Mouse (Mus musculus) large intestine, adult 2 months (tissue): ENCODE measurements around the gene AF067061. TPM values are rescaled to one million over a fixed set of nuclear protein-coding genes. Genes with fewer than 3 reads are reported as not detected.
"Not testable (repeated sequence)": the region's sequence is repeated elsewhere in the genome, so short reads cannot be mapped to it uniquely, and the experiment has no call there.

Source experiments
- DNase-seq: peaks from one replicate; pipeline ENCODE4 v3.0.0-alpha.2; 2012; ENCODE audit warnings: low read depth, low spot score
- WGBS: fragments of 180-500 bp; shearing (Covaris S2); methylation state at CpG from one replicate; pipeline ENCODE4 v1.1.7; 2018; 5-methylcytosine and 5-hydroxymethylcytosine counted together
- polyA plus RNA-seq: library from polyadenylated mRNA; depleted of rRNA; stranded (reverse); fragments of >200 nt; gene quantifications from 2 replicates; pipeline ENCODE4 v1.2.3, GENCODE M21; 2012; rRNA removed

AF067061 gene
- polyA plus RNA-seq, result not detected in 2 replicates

DNA sequence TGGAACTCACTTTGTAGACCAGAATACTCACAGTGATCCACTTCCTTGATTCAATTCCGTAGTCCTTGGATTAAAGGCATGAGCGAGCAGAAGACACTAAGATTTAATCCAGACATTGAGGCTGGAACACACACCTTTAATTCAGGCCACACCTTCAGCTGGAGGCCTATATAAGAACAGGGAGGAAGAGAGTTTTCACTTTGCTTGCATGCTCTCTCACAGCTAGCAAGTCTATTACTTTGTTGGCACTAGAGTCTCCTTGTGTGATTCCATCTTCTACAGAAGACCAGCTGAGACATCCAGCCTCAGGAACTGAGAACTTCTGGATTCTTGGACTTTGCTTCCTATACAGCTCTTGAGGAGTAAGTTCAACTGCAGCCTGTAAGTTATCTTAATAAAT is at the start of gene AF067061:
TSS of gene AF067061 (plus strand) at position 245 of the 400 bp plus-strand sequence.
- WGBS, result 85% methylated on average over 2 of the region's 2 CpGs
- not testable (repeated sequence) for DNase-seq

GRCm38 (mm10) chr13:120215847-120216246 is 47.1 kb upstream of the AF067061 start, which contains the start of gene Gm21762:
Gene Gm21762, minus strand, starts transcription at chr13:120215947.
- WGBS, result no CpG with 5 or more reads among the region's 2 CpGs
- not testable (repeated sequence) for DNase-seq

GRCm38 (mm10) chr13:120220922-120221321 is 42.0 kb upstream of the AF067061 start:
- DNase-seq, result not testable (repeated sequence)
- whole genome bisulfite sequencing, result 83% methylated on average over 5 of the region's 5 CpGs

GRCm38 (mm10) chr13:120223012-120223659 is 39.8 kb upstream of the AF067061 start:
- not testable (repeated sequence) for DNase-seq
- 94% methylated on average over 16 of the region's 25 CpGs for WGBS

- not testable (repeated sequence) for DNase-seq
- 95% methylated on average over 17 of the region's 17 CpGs for WGBS
Observed at GRCm38 (mm10) chr13:120231798-120232197, 31.1 kb upstream of the AF067061 start.

- not testable (repeated sequence) for DNase-seq
- 73% methylated on average over 13 of the region's 25 CpGs for WGBS
Observed at GRCm38 (mm10) chr13:120232447-120233049, 30.4 kb upstream of the AF067061 start.

- not testable (repeated sequence) for DNase-seq
Observed at GRCm38 (mm10) chr13:120238811-120239210, 24.1 kb upstream of the AF067061 start, which contains the start of gene Gm21731. Gene Gm21731, plus strand, starts transcription at chr13:120239111.

DNA sequence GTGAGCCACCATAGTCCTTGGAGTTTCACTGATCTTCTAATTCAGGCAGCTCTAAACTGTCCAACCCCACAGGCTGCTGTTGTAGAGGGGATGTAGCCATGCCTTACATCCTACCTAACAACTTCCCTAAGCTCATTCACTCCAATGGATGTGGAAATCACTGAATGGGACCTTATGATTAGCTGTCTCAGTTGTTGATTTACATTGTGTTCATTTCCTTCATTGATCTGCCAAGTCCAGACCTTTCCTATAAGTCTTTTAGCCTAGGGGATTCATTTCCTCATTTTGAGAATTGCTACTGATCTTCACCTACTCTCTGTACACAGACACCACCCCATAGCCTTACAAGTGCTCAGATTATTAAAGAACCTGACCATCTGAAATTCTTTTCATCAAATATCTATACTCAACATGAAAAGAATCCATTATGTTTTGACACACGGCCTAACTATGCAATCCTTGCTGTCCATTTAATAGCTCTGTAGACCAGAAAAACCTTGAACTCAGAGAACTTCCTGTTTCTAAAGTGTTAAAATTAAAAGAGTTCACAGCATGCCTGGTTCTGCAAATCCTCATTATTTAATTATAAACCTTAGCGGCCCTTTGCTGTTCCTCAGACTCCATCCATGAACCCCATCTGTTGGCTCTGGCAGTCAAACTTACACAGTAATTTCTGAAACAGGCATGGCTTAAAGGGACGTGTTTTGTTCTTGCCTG is 11.5 kb upstream of the AF067061 start:
- not testable (repeated sequence) for DNase-seq
- 67% methylated on average over 2 of the region's 3 CpGs for WGBS

DNA sequence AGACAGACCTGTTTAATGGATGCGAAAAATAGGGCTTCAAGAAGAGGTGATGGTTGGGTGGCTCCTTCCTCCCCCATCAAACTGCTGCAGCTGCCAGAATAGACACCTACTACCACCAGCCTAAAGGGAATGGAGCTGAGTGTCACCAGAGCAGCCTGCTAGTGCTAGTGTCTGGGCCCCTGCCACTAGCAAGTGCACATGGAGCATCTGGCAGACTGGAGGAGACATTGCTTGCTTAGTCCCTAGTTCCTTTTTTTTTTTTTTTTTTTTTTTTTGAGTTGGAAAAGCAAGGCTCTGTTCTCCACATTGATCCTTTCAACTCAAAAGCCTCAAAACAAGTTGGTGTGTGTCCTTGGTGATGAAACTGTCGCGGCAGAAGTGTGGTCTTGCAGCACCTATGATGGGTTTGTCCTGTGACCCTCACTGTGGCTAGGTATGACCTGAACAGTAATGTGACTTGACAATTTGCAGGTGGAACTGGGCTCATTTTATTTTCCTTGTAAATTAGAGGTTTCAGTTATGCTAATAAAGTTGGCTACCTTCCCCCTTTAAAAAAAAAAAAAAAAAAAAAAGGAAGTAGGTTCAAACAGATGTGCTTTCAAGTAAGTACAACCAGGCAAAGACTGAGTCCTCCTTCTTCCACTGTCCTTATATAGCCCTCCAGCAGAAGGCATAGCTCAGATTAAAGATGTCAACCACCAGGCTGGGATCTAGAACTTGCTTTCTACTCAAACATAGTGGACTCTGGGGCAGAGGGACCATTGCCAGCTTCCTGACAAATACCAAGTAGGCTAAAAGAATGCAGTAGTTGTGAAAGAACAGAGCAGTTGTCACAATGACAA is 3.9 kb upstream of the AF067061 start:
- 80% methylated on average over 3 of the region's 3 CpGs for WGBS
- not testable (repeated sequence) for DNase-seq

GRCm38 (mm10) chr13:120259718-120260117 is 3.2 kb upstream of the AF067061 start:
- DNase-seq, result not testable (repeated sequence)

DNA sequence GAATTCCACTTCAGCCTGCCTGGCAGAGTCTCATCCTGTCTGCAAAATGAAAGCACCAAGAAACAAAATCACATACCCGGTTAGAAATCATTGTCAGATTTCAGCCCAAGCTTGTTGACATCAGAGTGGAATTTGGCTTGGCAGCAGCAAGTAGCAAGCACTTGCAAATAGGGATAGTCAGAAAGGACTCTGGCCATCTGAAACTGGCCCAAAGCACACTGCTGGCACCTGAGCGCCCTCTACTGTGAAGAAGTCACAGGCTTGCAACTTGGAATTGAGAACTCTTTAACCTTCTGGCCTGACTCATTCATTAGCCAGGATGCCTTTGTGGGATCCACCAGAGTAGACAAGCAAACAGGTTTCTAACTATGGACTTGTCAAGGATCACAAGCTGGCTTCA is 14.9 kb downstream of the AF067061 start:
- DNase-seq, result not testable (repeated sequence)
- WGBS, result 24% methylated on average over 2 of the region's 2 CpGs

More at GRCm38 (mm10) chr13:120259718-120260117, 3.2 kb upstream of the AF067061 start:
- WGBS, result 50% methylated on average over 3 of the region's 3 CpGs

DNA sequence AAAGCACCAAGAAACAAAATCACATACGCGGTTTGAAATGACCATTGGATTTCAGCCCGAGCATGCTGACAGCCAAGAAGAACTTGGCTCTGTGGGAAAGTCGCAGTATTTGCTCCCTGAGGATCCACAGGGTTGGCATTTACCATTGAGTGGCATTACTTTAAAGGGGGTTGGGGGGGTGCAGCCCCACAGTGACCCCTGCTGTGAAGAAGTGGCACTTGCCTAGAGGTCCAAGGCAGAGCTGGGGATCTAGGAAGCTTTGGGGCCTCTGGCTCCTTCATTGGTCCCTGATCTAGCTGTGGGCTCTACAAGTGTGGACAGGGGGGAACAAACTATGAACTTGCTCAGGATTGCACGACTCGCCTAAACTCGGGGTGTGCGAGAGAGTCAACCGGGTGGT is 15.9 kb downstream of the AF067061 start:
- DNase-seq, result no peak
- WGBS, result 88% methylated on average over 9 of the region's 9 CpGs

GRCm38 (mm10) chr13:120299324-120299894 is 36.5 kb downstream of the AF067061 start:
- no peak for DNase-seq
- WGBS, result 30% methylated on average over 1 of the region's 1 CpGs

DNA sequence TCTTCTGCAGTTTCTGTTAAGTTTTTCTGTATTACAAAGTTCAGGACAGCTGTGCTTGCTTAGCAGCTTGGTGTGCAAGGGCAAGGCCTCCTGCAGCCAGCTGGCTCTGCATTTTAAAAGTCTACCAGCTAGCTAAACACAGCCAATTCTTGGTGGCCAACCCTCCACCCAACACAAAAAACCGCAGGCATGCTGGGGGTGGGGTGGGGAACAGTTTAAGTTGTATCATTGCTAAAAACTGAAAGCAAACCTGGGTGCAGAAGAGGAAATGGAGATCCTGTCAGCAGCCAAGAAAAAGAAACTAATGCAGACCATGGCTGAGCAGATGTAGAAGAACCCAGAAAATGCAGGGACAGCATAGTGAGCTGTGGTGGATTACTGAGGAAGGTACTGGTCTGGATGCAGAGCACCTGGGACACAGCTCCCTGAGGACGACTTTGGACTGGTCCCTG is 37.1 kb downstream of the AF067061 start, which contains the start of gene BC147527:
TSS of gene BC147527 (plus strand) at position 402 of the 452 bp plus-strand sequence.
- WGBS, result 22% methylated on average over 2 of the region's 2 CpGs
- DNase-seq, result no peak

GRCm38 (mm10) chr13:120300853-120301252 is 37.9 kb downstream of the AF067061 start:
- 75% methylated on average over 4 of the region's 4 CpGs for WGBS

GRCm38 (mm10) chr13:120310749-120311148 is 47.8 kb downstream of the AF067061 start:
- no peak for DNase-seq
- 65% methylated on average over 4 of the region's 4 CpGs for WGBS

More at GRCm38 (mm10) chr13:120300853-120301252, 37.9 kb downstream of the AF067061 start:
- no peak for DNase-seq

- no peak for DNase-seq
- WGBS, result 42% methylated on average over 14 of the region's 14 CpGs
Observed at GRCm38 (mm10) chr13:120313584-120313983, 50.7 kb downstream of the AF067061 start.
